Mouse (Mus musculus): ENCODE results near the gene Gm10073.

DNA sequence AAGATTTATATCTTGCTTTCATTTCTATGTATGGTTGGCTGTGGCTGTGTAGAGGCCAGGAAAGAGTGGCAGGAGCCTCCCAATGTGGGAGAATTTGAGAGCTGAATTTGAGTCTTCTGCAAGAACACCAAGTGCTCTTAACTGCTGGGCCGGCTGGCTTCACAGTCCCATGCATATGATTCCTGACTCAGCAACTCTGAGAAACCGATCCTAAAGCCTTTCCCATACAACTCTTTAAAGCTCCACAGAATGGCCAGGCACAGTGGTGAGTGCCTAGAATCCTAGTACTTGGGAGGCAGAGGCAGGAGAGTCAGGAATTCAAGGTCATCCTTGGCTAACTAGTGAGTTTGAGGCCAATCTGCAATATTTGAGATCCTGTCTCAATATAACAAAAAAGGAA lies 6.2 kb upstream of the Gm10073 start:
- TF ChIP-seq USF1 (IDR thresholded peaks at IDR 0.05; ENCODE audit: low read depth) (no peak), MAX (IDR thresholded peaks at IDR 0.05; ENCODE audit: low read depth) (no peak), POLR2AphosphoS2 (IDR thresholded peaks at IDR 0.05; ENCODE audit: insufficient read length, low read depth) (no peak), CEBPB (IDR thresholded peaks at IDR 0.05; ENCODE audit: insufficient read depth, poor library complexity, severe bottlenecking) (no peak), REST (IDR thresholded peaks at IDR 0.05; ENCODE audit: insufficient read depth, insufficient read length) (no peak), SRF (IDR thresholded peaks at IDR 0.05; ENCODE audit: control insufficient read depth, insufficient read length, low read depth) (no peak), E2F4 (IDR thresholded peaks at IDR 0.05; ENCODE audit: insufficient read depth) (no peak)

All from myocyte (in vitro differentiated cells).